Mouse (Mus musculus) heart, adult 2 months (tissue): ENCODE data around the gene Gsta2.
"Not testable (repeated sequence)": the region's sequence is repeated elsewhere in the genome, so short reads cannot be mapped to it uniquely, and the experiment has no call there.

ENCODE experiments used
- CTCF ChIP-seq: fragments of 200-600 bp; IDR thresholded peaks from 2 replicates; pipeline ENCODE4 v1.8.1; 2022; ENCODE audit warnings: antibody characterized with exemption, mild to moderate bottlenecking, moderate library complexity
- EP300 ChIP-seq: fragments of 200-500 bp; IDR thresholded peaks from 2 replicates; pipeline ENCODE4 v1.6.1; 2011; ENCODE audit warnings: low read depth, low read length, control low read depth; ENCODE audit not compliant: insufficient read depth
- POLR2A ChIP-seq: fragments of 200-500 bp; IDR thresholded peaks from 2 replicates; pipeline ENCODE4 v1.6.1; 2011; ENCODE audit warnings: mild to moderate bottlenecking, low read depth, low read length, control low read depth; ENCODE audit not compliant: insufficient read depth

- not testable (repeated sequence) for TF ChIP-seq CTCF, EP300, POLR2A
Measured at GRCm38 (mm10) chr9:78294781-78295180, 60.8 kb downstream of the Gsta2 start.
